Mouse (Mus musculus) limb, embryonic 11.5 days (tissue): ENCODE measurements around the gene Etv1. TPM values are rescaled to one million over a fixed set of nuclear protein-coding genes. Genes with fewer than 3 reads are reported as not detected.

Experiments
- ATAC-seq: fragments of 200-750 bp; cut with Nextera tagmentation; 2 replicates; pipeline ENCODE4 v1.8.0; 2017; ENCODE audit warnings: low read depth; ENCODE audit not compliant: insufficient number of reproducible peaks, low FRiP score, low TSS enrichment
- DNase-seq: peaks from one replicate; pipeline ENCODE4 v3.0.0-alpha.2; 2015; ENCODE audit warnings: low spot score
- H3K27ac ChIP-seq: fragments of 300-500 bp; sonication (generic); replicated peaks from 2 replicates; pipeline ENCODE4 v1.5.1; 2014; ENCODE audit warnings: low read depth, mild to moderate bottlenecking, low read length
- H3K27me3 ChIP-seq: fragments of 300-500 bp; sonication (generic); 2 replicates; pipeline ENCODE4 v1.6.1; 2014; ENCODE audit warnings: mild to moderate bottlenecking, low read length, mixed read lengths; ENCODE audit not compliant: control insufficient read depth, insufficient read depth
- H3K36me3 ChIP-seq: fragments of 300-500 bp; sonication (generic); 2 replicates; pipeline ENCODE4 v1.6.1; 2014; ENCODE audit warnings: mild to moderate bottlenecking, low read length, moderate library complexity, mixed read lengths; ENCODE audit not compliant: control insufficient read depth, insufficient read depth
- H3K4me1 ChIP-seq: fragments of 300-500 bp; sonication (generic); 2 replicates; pipeline ENCODE4 v1.6.1; 2014; ENCODE audit warnings: low read length, mixed read lengths; ENCODE audit not compliant: control insufficient read depth, insufficient read depth
- H3K4me2 ChIP-seq: fragments of 300-500 bp; sonication (generic); 2 replicates; pipeline ENCODE4 v1.6.1; 2014; ENCODE audit warnings: low read depth, mild to moderate bottlenecking, moderate library complexity; ENCODE audit not compliant: severe bottlenecking
- H3K4me3 ChIP-seq: fragments of 300-500 bp; sonication (generic); 2 replicates; pipeline ENCODE4 v1.5.1; 2014; ENCODE audit warnings: low read depth, low read length
- H3K9ac ChIP-seq: fragments of 300-500 bp; sonication (generic); 2 replicates; pipeline ENCODE4 v1.6.1; 2014; ENCODE audit warnings: mild to moderate bottlenecking, low read length
- H3K9me3 ChIP-seq: fragments of 300-500 bp; sonication (generic); 2 replicates; pipeline ENCODE4 v1.6.1; 2016; ENCODE audit warnings: low read length; ENCODE audit not compliant: control insufficient read depth
- WGBS: fragments of 180-500 bp; shearing (Covaris S2); extraction: QIAGEN DNeasy Blood & Tissue Kit; methylation state at CpG from one replicate; pipeline ENCODE4 v1.1.7; 2014; 5-methylcytosine and 5-hydroxymethylcytosine counted together
- polyA plus RNA-seq: library from polyadenylated mRNA; unstranded; fragments of >200 nt; fragmentation: Nextera tagmentation; extraction: Ambion mirVana; gene quantifications from 2 replicates; pipeline ENCODE4 v1.2.1, GENCODE M21; 2014

Gene Etv1
- polyA plus RNA-seq, 1 experiment from 2014 or later = 15.6 TPM

DNA sequence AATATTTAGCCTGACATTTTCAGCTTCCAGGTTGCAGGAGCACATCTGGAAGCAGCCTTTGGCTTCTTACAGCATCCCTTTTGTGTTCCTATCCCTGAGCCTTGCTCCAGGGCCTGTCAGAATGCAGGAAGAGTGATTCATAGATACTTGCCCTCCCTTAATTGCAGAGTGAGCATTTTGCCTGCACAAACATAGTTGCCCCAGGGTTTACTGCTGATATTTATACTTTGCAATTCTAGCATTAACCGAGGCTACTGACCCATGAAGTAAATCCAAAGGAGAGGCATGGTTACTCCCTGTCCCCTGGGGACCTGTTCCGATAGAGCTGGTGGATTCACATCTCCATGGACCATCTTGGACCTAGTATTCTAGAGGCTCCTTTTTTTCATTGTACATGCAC, 14.5 kb downstream of the Etv1 start:
- H3K9me3 ChIP-seq = no peaks in the 10 kb centered on the region
- 71% methylated on average over 2 of the region's 2 CpGs for WGBS
- H3K36me3 ChIP-seq = no peaks in the 10 kb centered on the region
- no peak overlapping the region for H3K4me2 ChIP-seq
- no peak overlapping the region for H3K9ac ChIP-seq
- DNase-seq (no peak), ATAC-seq (no peak)
- no peaks in the 10 kb centered on the region for H3K27me3 ChIP-seq
- no peaks in the 10 kb centered on the region for H3K4me1 ChIP-seq
- no peak overlapping the region for H3K4me3 ChIP-seq
- H3K27ac ChIP-seq = no peak overlapping the region

DNA sequence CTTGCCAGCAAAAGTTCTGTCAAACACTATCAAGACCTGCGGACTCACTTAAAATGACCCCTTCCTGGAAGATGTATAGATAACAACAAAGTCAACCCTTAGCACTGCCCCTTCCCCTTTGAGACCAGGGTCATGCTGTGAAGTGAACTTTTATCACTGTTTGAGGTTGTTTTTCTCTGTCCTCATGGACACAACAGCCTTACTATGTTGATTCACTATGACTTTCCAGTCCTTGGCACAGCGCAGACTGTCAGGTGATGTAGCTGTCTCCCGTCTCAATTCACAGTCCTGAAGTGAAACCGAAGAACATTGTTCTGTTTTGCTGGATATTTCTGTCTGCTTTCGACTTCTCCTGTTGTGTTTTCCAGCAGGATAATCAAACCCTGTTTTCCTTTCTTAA, 27.9 kb downstream of the Etv1 start:
- ATAC-seq = no peak
- Histone ChIP-seq H3K4me2 (no peak overlapping the region), H3K4me3 (no peak overlapping the region), H3K36me3 (no peaks in the 10 kb centered on the region), H3K9me3 (no peaks in the 10 kb centered on the region), H3K9ac (no peak overlapping the region), H3K27me3 (no peaks in the 10 kb centered on the region), H3K4me1 (no peaks in the 10 kb centered on the region), H3K27ac (no peak overlapping the region)
- WGBS = 78% methylated on average over 5 of the region's 5 CpGs
- DNase-seq = no peak

DNA sequence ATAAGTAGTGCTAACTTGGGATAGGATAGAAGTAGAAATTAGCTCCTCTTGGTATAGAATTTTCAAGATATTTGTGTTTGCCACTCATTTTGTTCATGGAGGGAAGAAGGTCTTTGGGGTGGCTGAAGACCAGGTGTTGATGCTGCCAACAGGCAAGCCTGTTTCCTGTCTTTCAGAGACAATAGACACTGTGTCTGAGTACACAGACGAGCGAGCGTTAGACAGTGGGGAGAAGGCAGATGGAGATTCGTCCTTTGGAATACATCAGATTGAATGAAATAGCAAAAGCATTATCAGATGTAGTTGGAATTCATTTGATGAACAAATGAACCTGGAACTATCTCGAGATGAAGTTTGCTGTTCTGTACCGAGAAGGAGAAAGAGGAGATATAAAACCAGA, 33.2 kb downstream of the Etv1 start:
- Histone ChIP-seq H3K9me3 (no peaks in the 10 kb centered on the region), H3K27ac (no peak overlapping the region), H3K4me3 (no peak overlapping the region), H3K9ac (no peak overlapping the region), H3K4me2 (no peak overlapping the region), H3K27me3 (no peaks in the 10 kb centered on the region), H3K36me3 (no peaks in the 10 kb centered on the region), H3K4me1 (no peaks in the 10 kb centered on the region)
- DNase-seq = no peak
- WGBS = 87% methylated on average over 6 of the region's 6 CpGs
- no peak for ATAC-seq

DNA sequence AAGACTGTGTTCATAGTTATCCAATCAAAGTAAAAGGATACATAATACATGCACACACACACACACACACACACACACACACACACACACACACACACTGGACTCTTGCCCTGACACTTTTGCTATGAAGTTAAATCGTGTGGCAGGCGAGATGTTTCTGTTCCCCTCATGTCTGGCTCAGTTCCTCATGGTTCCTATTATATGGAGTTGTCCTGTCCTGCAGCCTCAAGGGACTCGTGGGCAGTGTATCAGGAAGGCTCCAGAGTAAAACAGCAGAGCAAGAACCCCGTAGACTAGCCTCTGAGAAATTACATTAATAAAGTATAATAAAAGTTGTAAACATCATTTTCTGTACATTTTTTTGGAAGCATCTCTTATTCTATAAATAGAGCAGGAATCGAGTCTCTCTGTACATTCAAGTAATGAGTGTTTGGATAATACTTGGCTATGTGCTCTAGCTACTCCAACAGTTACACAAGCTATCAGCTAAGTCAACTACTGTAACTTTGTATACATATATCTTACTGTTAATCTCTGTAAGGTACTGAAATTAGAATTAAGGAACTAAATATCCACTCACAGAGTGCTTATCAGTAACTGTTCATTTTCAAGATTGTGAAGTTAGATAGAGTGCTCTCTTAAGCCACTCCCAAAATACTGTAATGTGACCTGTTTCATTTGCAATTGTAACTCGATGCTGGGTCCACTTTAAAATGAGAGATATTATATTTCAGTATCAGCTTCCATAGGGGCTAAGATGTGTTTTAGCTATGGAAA, 35.0 kb downstream of the Etv1 start:
- H3K36me3 ChIP-seq = no peaks in the 10 kb centered on the region
- H3K27me3 ChIP-seq = no peaks in the 10 kb centered on the region
- no peaks in the 10 kb centered on the region for H3K4me1 ChIP-seq
- 68% methylated on average over 6 of the region's 6 CpGs for WGBS
- no peak overlapping the region for H3K4me3 ChIP-seq
- H3K9me3 ChIP-seq = no peaks in the 10 kb centered on the region
- no peak for DNase-seq
- H3K27ac ChIP-seq = no peak overlapping the region
- no peak for ATAC-seq
- no peak overlapping the region for H3K9ac ChIP-seq
- H3K4me2 ChIP-seq = no peak overlapping the region

DNA sequence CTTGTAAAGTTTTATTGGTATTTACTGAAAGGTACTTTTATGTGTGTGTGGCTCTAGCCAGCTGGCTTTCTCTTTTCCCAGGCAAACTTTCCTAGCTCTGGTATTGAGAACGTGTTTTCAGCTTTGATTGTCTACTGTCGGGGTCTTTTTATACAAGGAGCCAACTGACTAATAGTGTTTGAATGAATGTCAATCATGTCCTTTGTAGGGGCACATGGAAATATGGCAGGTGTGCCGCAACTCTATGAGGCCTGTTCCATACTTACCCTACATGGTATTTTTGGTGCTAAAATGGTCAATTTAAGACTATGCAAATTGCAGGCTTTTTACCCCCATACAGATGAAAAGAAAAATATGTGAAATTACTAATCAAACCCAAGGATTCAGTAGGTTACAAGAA, 37.1 kb downstream of the Etv1 start:
- Histone ChIP-seq H3K4me3 (no peak overlapping the region), H3K36me3 (no peaks in the 10 kb centered on the region), H3K9ac (no peak overlapping the region), H3K27ac (no peak overlapping the region), H3K9me3 (no peaks in the 10 kb centered on the region), H3K27me3 (no peaks in the 10 kb centered on the region), H3K4me2 (no peak overlapping the region), H3K4me1 (no peaks in the 10 kb centered on the region)
- ATAC-seq = no peak
- no peak for DNase-seq
- WGBS = 28% methylated on average over 3 of the region's 3 CpGs

- ATAC-seq = no peak
- H3K27me3 ChIP-seq = no peaks in the 10 kb centered on the region
- H3K36me3 ChIP-seq = no peaks in the 10 kb centered on the region
- no peaks in the 10 kb centered on the region for H3K4me1 ChIP-seq
- no peak for DNase-seq
- H3K4me2 ChIP-seq = no peak overlapping the region
- no peak overlapping the region for H3K9ac ChIP-seq
- 89% methylated on average over 2 of the region's 2 CpGs for WGBS
- H3K4me3 ChIP-seq = no peak overlapping the region
- no peak overlapping the region for H3K27ac ChIP-seq
- no peaks in the 10 kb centered on the region for H3K9me3 ChIP-seq
Measured at GRCm38 (mm10) chr12:38818320-38818719, 39.1 kb downstream of the Etv1 start.

DNA sequence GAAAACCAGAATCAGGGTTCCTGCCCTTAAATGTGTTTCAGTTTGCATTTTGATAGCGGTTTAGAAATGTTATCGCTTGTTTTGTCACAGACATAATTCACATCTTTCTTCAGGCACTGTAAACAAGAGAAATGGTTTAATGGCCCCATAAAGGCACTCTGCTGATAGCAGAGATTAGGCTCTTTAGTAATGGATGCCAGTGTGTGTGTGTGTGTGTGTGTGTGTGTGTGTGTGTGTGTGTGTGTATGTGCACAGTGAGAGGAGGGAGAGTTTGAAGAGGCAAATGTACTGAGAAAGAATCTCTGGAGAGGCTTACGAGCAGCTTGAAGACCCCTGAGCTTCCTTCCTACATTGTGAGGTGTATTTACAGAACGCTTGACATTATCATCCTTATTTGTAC, 41.5 kb downstream of the Etv1 start:
- Histone ChIP-seq H3K4me1 (no peaks in the 10 kb centered on the region), H3K27me3 (no peaks in the 10 kb centered on the region), H3K9me3 (no peaks in the 10 kb centered on the region), H3K9ac (no peak overlapping the region), H3K4me3 (no peak overlapping the region), H3K4me2 (no peak overlapping the region), H3K27ac (no peak overlapping the region), H3K36me3 (no peaks in the 10 kb centered on the region)
- DNase-seq (no peak), ATAC-seq (no peak)
- 64% methylated on average over 4 of the region's 4 CpGs for WGBS

- WGBS = 95% methylated on average over 10 of the region's 10 CpGs
Measured at GRCm38 (mm10) chr12:38824405-38824804, 45.2 kb downstream of the Etv1 start.

GRCm38 (mm10) chr12:38832981-38833380, 53.8 kb downstream of the Etv1 start:
- H3K36me3 ChIP-seq = no peaks in the 10 kb centered on the region
- no peak overlapping the region for H3K4me3 ChIP-seq
- 87% methylated on average over 10 of the region's 10 CpGs for WGBS
- H3K4me2 ChIP-seq = no peak overlapping the region
- DNase-seq (no peak), ATAC-seq (no peak)
- no peak overlapping the region for H3K27ac ChIP-seq
- H3K9ac ChIP-seq = no peak overlapping the region
- no peaks in the 10 kb centered on the region for H3K27me3 ChIP-seq
- H3K9me3 ChIP-seq = no peaks in the 10 kb centered on the region
- H3K4me1 ChIP-seq = peaks cover 5% of the 10 kb centered on the region; the same call in 1 of the 2 replicates

More at GRCm38 (mm10) chr12:38824405-38824804, 45.2 kb downstream of the Etv1 start:
- H3K36me3 ChIP-seq = no peaks in the 10 kb centered on the region
- no peak overlapping the region for H3K4me3 ChIP-seq
- no peak overlapping the region for H3K27ac ChIP-seq
- H3K4me1 ChIP-seq = no peaks in the 10 kb centered on the region
- H3K9me3 ChIP-seq = no peaks in the 10 kb centered on the region
- H3K27me3 ChIP-seq = no peaks in the 10 kb centered on the region
- DNase-seq (no peak), ATAC-seq (no peak)
- H3K4me2 ChIP-seq = no peak overlapping the region
- no peak overlapping the region for H3K9ac ChIP-seq
